Mouse (Mus musculus): ENCODE measurements at regions not wholly inside any gene's neighbourhood (a gene's known extent, or its start where the extent isn't known, plus 50 kb on each side); places are given as distances from the start of the nearest gene placed in this dataset. TPM values are rescaled to one million over a fixed set of nuclear protein-coding genes. Genes with fewer than 3 reads are reported as not detected.

GRCm38 (mm10) chr13:10454667-10455066, 94.0 kb upstream of the Chrm3 start:
- H3K9ac ChIP-seq (ENCODE audit: low read length), result no peak overlapping the region
- WGBS, result 57% methylated on average over 4 of the region's 4 CpGs
- no peaks in the 10 kb centered on the region for H3K4me1 ChIP-seq (replicated peaks; ENCODE audit: control insufficient read depth, insufficient read depth, low read length)
- H3K9me3 ChIP-seq (ENCODE audit: control insufficient read depth, low read length), result no peaks in the 10 kb centered on the region
- no peaks in the 10 kb centered on the region for H3K36me3 ChIP-seq (ENCODE audit: control insufficient read depth, insufficient read depth, low read length)
- H3K27me3 ChIP-seq (ENCODE audit: control insufficient read depth, insufficient read depth, low read depth, low read length), result no peaks in the 10 kb centered on the region
- H3K4me2 ChIP-seq (ENCODE audit: low read depth, low read length), result no peak overlapping the region
- H3K27ac ChIP-seq (ENCODE audit: low read length), result no peak overlapping the region
- no peak for ATAC-seq (ENCODE audit: low read depth)
- no peak overlapping the region for H3K4me3 ChIP-seq (ENCODE audit: low read length)

- WGBS, result 27% methylated on average over 3 of the region's 3 CpGs
- Histone ChIP-seq H3K4me1 (replicated peaks; ENCODE audit: control insufficient read depth, insufficient read depth, low read length) (no peaks in the 10 kb centered on the region), H3K36me3 (ENCODE audit: control insufficient read depth, insufficient read depth, low read length) (no peaks in the 10 kb centered on the region), H3K27ac (ENCODE audit: low read length) (no peak overlapping the region), H3K9me3 (ENCODE audit: control insufficient read depth, low read length) (no peaks in the 10 kb centered on the region), H3K4me3 (ENCODE audit: low read length) (no peak overlapping the region), H3K4me2 (ENCODE audit: low read depth, low read length) (no peak overlapping the region), H3K9ac (ENCODE audit: low read length) (no peak overlapping the region), H3K27me3 (ENCODE audit: control insufficient read depth, insufficient read depth, low read depth, low read length) (no peaks in the 10 kb centered on the region)
- no peak for ATAC-seq (ENCODE audit: low read depth)
These were observed 90.4 kb upstream of the Chrm3 start for GRCm38 (mm10) chr13:10451057-10451456.

GRCm38 (mm10) chr13:10449502-10449901, 88.9 kb upstream of the Chrm3 start:
- WGBS, result 89% methylated on average over 6 of the region's 6 CpGs
- no peak for ATAC-seq (ENCODE audit: low read depth)
- Histone ChIP-seq H3K9ac (ENCODE audit: low read length) (no peak overlapping the region), H3K36me3 (ENCODE audit: control insufficient read depth, insufficient read depth, low read length) (no peaks in the 10 kb centered on the region), H3K4me2 (ENCODE audit: low read depth, low read length) (no peak overlapping the region), H3K27ac (ENCODE audit: low read length) (no peak overlapping the region), H3K27me3 (ENCODE audit: control insufficient read depth, insufficient read depth, low read depth, low read length) (no peaks in the 10 kb centered on the region), H3K4me1 (replicated peaks; ENCODE audit: control insufficient read depth, insufficient read depth, low read length) (no peaks in the 10 kb centered on the region), H3K9me3 (ENCODE audit: control insufficient read depth, low read length) (no peaks in the 10 kb centered on the region), H3K4me3 (ENCODE audit: low read length) (no peak overlapping the region)

GRCm38 (mm10) chr13:10447806-10448205, 87.2 kb upstream of the Chrm3 start:
- no peaks in the 10 kb centered on the region for H3K27me3 ChIP-seq (ENCODE audit: control insufficient read depth, insufficient read depth, low read depth, low read length)
- H3K9me3 ChIP-seq (ENCODE audit: control insufficient read depth, low read length), result no peaks in the 10 kb centered on the region
- H3K9ac ChIP-seq (ENCODE audit: low read length), result no peak overlapping the region
- no peak overlapping the region for H3K27ac ChIP-seq (ENCODE audit: low read length)
- H3K4me1 ChIP-seq (replicated peaks; ENCODE audit: control insufficient read depth, insufficient read depth, low read length), result no peaks in the 10 kb centered on the region
- no peak overlapping the region for H3K4me2 ChIP-seq (ENCODE audit: low read depth, low read length)
- H3K4me3 ChIP-seq (ENCODE audit: low read length), result no peak overlapping the region
- no peaks in the 10 kb centered on the region for H3K36me3 ChIP-seq (ENCODE audit: control insufficient read depth, insufficient read depth, low read length)
- ATAC-seq (ENCODE audit: low read depth), result no peak
- 64% methylated on average over 1 of the region's 1 CpGs for WGBS

GRCm38 (mm10) chr13:10445679-10446078, 85.0 kb upstream of the Chrm3 start:
- H3K4me1 ChIP-seq (replicated peaks; ENCODE audit: control insufficient read depth, insufficient read depth, low read length), result no peaks in the 10 kb centered on the region
- no peaks in the 10 kb centered on the region for H3K27me3 ChIP-seq (ENCODE audit: control insufficient read depth, insufficient read depth, low read depth, low read length)
- no peak overlapping the region for H3K27ac ChIP-seq (ENCODE audit: low read length)
- H3K4me2 ChIP-seq (ENCODE audit: low read depth, low read length), result no peak overlapping the region
- no peak overlapping the region for H3K9ac ChIP-seq (ENCODE audit: low read length)
- ATAC-seq (ENCODE audit: low read depth), result no peak
- no peaks in the 10 kb centered on the region for H3K36me3 ChIP-seq (ENCODE audit: control insufficient read depth, insufficient read depth, low read length)
- 51% methylated on average over 3 of the region's 3 CpGs for WGBS
- no peaks in the 10 kb centered on the region for H3K9me3 ChIP-seq (ENCODE audit: control insufficient read depth, low read length)
- no peak overlapping the region for H3K4me3 ChIP-seq (ENCODE audit: low read length)

Small RNA genes lying in the stretch of these regions (microRNA-seq; reads per million reads assigned to microRNA genes)
- gene Gm23415, result not detected
